Mouse (Mus musculus): ENCODE measurements at regions not wholly inside any gene's neighbourhood (a gene's known extent, or its start where the extent isn't known, plus 50 kb on each side); places are given as distances from the start of the nearest gene placed in this dataset.

DNA sequence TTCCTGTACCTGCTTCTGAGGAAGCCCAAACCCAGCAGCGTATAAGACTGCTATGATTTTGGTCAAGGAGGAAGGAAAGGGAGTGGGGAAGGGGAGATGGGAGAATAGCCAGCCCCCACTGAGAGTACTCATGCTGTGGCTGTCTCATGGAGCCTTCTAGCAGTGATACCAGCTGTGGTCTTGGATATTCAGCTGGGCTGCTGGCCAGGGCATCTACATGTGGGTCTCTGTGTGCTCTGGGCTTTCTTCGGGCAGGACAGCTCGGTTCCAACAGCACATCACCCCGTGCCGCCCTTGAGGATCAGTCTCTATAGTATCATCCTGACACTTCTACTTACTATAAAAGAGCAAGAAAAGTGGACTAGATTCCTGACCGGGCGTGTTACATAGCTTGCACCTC, 90.6 kb upstream of the Dapk1 start:
- no peak for DNase-seq (ENCODE audit: low spot score in 2 of 2)

DNA sequence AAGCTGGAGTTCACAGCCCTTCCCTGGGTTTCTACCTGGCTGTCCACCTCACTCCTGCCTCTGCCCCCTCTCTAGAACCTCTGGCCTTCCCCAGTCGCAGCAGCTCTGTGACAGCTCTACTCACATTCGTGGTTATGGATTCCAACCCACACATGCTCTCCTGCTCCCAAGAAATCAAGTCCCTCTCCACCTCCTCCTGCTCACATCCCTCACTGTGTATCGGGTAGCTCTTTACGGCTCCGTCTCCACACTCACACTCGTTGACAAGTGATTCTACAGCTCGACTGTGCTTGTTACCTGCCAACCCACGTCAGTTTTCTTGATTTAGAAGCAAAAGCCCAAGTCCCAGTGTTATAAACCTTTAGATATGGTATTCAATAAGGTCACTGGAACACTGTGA, 90.1 kb upstream of the Dapk1 start:
- no peak for DNase-seq (ENCODE audit: low spot score in 2 of 2)

DNA sequence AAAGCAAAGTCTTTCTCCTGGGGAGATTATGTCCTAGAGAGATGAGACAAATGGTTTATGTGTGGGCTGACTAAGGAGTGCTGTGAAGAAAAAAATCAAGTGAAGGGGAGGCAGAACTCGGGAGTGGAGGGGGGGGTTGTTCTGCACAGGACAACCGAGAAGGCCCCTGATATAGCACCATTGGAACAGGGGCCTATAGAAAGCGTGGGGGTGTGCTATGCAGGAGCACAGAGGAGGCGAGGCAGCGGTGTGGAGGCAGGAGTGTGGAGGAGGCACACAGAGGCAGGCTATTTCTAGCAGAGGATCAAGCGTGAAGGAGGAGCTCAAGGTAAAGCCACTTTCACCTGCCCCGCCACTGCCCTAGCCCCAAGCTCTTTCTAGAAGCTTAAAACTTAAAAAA, 88.0 kb upstream of the Dapk1 start:
- no peak for DNase-seq (ENCODE audit: low spot score in 2 of 2)

DNA sequence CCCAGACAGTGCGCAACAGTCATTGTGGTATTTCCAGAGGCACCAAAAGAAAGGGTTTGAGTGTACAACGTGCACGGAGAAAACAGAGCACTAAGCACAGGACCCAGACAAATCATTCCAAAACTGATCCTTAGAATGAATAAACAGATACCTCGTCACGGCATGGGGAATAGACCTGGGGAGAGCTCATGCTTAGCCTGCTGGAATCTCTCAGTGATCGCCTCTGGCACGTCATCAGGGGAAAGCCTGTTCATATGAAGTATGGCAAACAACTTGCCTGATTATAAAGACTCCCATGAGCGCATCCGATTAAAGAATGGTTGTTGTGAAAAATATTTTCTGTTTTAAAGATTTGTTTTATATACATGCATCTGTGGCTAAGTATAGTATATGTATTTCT, 86.9 kb upstream of the Dapk1 start:
- no peak for DNase-seq (ENCODE audit: low spot score in 2 of 2)

- DNase-seq (ENCODE audit: low spot score in 2 of 2) = no peak
Measured at GRCm38 (mm10) chr13:60518010-60518409, 83.7 kb upstream of the Dapk1 start.

- DNase-seq (ENCODE audit: low spot score in 2 of 2) = no peak
Measured at GRCm38 (mm10) chr13:60519708-60520107, 82.0 kb upstream of the Dapk1 start.

- no peak for DNase-seq (ENCODE audit: low spot score in 2 of 2)
Measured at GRCm38 (mm10) chr13:60522719-60523450, 78.9 kb upstream of the Dapk1 start.

DNA sequence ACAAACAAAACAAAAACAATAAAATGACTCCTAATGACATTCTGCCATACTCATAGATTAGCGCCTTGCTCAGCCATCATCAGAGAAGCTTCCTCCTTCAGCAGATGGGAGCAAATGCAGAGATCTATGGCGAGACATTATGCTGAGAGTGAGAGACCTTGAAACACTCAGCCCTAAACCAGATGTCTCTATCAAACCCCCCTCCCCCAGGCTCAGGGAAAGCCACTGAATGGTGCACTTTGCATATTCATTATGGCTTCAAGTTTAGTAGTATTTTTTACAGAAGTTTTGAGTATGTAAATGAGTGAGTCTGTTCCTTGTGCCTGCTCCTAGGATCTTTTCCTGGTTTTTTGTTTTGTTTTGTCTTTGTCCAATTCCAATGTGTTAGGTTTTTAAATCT, 73.9 kb upstream of the Dapk1 start:
- no peak for DNase-seq (ENCODE audit: low spot score in 2 of 2)

DNA sequence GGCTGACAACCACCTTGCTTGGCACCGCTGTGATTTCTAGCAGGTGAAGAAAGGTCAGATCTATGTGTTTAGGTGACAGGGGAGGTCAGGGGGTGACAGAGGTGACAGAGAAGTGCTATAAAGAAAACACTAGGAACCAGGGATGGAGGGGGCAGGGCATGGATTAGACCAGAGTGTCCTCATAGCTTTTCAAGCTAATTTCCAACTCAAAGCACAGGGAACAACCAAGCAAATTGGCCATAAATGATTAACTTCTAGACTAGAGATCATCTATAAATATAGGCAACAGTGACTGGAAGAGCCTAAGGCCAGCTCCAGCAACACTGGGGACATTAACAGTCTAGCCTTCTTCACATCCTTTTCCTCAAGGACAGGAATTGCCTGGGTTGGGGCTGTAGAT, 72.9 kb upstream of the Dapk1 start:
- no peak for DNase-seq (ENCODE audit: low spot score in 2 of 2)

- no peak for DNase-seq (ENCODE audit: low spot score in 2 of 2)
Measured at GRCm38 (mm10) chr13:60529381-60530069, 72.2 kb upstream of the Dapk1 start.

DNA sequence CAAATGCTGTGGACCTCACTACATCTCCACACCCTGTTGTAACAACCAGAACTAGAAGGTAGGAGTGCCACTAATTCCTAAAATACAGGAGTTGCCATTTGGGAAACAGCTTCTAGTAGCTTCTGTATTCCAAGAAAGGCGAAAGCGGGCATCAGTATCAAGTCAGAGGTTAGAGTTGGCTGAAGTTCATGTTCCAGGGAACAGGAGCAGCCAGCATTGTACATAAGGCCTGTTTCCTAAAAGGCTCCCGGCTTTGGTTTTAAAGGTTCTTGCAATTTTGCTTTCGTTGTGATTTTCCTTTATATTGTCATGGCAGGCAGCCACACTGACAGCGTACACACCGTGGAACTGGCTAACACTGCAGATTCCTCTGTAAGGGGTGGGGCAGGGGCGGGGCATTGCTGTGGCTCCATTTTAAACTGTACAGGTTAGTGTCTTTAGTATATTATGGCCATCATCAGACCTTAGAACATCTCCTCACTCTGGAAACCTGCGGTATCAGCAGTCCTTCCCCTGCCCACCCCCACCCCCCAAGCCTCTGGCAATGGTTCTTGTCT, 67.8 kb upstream of the Dapk1 start:
- DNase-seq (ENCODE audit: low spot score in 2 of 2) = no peak

DNA sequence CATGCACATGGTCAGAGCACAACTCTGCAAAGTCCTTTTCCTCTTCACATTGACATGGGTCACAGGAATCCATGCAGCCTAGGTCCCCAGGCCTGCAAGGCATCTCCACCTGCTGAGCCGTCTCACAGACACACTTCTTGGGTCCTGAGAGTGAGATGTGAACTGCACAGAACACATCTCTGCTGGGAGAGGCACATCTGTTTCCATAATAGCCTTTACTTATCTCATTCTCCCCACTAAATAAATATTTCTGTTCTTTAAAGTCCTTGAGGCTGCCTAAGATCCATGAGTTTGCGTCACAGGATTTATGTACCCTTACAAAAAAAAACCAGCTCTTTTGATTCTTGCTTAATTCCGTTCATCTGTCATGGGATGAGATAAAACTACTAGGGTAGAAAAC, 67.2 kb upstream of the Dapk1 start:
- no peak for DNase-seq (ENCODE audit: low spot score in 2 of 2)

DNA sequence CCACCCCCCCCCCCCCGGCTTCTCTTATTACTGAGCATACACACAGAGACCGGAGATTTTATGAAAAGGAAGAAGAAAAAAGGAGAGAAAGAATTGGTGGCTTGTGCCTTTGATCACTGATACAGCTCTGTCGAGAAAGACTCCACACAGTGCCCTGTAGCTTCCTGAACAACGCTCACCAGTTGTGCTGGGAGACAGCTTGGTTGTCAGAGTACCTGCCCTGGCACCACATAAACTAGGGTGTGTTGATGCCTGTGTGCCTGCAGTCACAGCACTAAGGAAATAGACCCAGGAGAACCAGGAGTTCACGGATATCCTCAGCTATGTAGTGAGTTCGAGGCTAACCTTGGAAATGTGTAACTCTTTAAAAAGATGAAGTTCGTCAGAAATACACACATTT, 66.7 kb upstream of the Dapk1 start:
- DNase-seq (ENCODE audit: low spot score in 2 of 2) = no peak

DNA sequence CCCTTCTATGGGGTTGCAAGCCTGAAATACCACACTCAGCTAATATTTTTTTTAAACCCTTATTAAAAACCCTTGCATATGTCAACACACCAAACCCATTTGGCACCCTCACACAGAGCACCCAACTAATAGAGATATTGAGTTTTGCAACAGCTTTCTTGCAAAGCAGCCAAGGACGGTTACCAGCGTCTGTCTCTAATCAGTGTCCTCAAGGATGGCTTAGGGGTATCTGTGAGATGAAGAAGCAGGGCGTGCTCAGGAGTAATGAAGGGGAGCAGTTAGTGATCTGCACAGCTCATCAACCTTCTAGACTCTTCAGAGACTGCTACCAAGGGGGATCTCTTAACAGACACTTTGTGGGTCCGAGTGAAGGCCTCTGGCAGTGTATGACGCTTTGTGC, 65.0 kb upstream of the Dapk1 start:
- no peak for DNase-seq (ENCODE audit: low spot score in 2 of 2)

DNA sequence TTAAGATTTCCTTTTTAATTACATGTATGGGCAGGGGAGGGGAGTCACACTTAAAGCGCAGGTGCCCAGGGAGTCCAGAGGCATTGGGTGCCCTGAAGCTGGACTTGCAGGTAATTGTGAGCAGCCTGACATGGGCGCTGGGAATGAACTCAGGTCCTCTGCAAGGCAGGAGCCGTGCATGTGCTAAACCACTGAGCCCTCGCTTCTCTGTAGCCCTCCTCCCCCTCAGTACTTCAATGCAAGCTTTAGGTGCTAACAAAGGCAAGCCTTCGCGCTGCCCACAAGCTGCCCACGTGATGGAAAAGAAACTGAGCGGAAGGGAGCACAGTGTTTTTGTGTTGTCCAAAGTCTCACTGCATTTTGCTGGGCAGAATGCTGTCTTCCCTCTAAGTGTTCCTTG, 63.6 kb upstream of the Dapk1 start:
- DNase-seq (ENCODE audit: low spot score in 2 of 2) = no peak

GRCm38 (mm10) chr13:60541165-60541564, 60.6 kb upstream of the Dapk1 start:
- DNase-seq (ENCODE audit: low spot score in 2 of 2) = no peak

GRCm38 (mm10) chr13:60544363-60544762, 57.4 kb upstream of the Dapk1 start:
- no peak for DNase-seq (ENCODE audit: low spot score in 2 of 2)

DNA sequence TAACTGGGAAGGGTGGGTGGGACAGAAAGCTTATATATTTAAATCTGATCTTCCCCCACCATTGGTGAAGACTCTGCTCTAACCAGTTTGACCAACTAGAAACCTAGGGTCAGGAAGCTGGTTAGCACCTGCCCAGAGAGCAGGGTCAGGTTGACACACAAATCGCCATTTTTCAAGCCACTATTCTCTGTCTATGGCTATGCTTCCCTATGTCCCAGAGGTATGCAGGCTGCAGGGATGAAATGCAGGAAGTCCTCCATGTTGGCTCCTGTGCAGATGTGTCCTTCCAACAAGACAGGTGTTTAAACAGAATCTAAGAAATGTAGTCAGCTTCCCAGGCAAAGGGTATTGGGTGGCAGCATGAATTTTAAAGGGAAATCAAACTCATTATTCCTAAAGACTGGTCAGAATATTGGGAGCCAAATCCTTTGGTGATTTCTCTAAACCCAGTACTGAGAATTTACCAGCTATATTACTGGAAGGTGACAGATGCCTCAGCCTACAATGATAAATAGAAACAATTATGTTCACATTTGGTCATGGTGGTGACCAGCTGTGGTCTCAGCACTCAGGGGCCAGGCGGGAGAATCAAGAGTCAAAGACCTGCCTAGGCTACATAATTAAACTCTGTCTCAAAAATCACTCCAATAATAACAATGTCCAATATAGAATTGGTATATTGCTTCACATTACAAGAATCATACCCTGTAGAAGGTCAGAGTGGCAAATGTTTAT, 55.6 kb upstream of the Dapk1 start:
- no peak for DNase-seq (ENCODE audit: low spot score in 2 of 2)
